Mouse (Mus musculus): Measurements from ENCODE around the gene Gstp1. TPM values are rescaled to one million over a fixed set of nuclear protein-coding genes. Genes with fewer than 3 reads are reported as not detected.
"Not testable (repeated sequence)": the region's sequence is repeated elsewhere in the genome, so short reads cannot be mapped to it uniquely, and the experiment has no call there.

Gene Gstp1
- polyA plus RNA-seq, 1 experiment from 2014 or later = 378 TPM

DNA sequence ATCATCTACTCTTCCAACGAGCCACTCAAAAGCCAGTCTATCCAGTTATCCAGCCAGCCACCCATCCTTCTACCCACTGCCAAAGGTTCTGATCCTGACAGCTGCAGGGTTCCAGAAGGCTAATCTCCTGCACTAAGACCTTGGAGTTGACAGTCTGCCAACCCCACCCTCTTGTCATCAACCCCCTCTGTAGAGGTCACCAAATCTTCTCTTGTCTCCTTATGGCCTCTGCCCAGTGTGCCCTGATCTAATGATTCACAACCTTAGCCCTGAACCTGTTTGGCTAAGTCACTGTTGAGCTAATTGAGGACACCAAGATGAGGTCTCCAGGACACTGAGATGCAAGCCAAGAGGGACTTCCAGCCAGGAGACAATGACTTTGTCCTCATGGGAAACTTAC lies 41.8 kb upstream of the Gstp1 start:
- Histone ChIP-seq H3K4me2 (ENCODE audit: low read depth, low read length) (no peak overlapping the region), H3K4me3 (ENCODE audit: low read length) (no peak overlapping the region), H3K9ac (ENCODE audit: low read length) (no peak overlapping the region), H3K36me3 (ENCODE audit: control insufficient read depth, insufficient read depth) (no peaks in the 10 kb centered on the region), H3K4me1 (ENCODE audit: control insufficient read depth, insufficient read depth, low read length) (no peaks in the 10 kb centered on the region), H3K27me3 (ENCODE audit: control insufficient read depth, insufficient read depth, low read length) (no peaks in the 10 kb centered on the region), H3K27ac (ENCODE audit: low read length) (no peak overlapping the region), H3K9me3 (replicated peaks; ENCODE audit: control insufficient read depth, low read length) (no peaks in the 10 kb centered on the region)
- 77% methylated on average over 1 of the region's 1 CpGs for WGBS
- ATAC-seq (replicated peaks; ENCODE audit: extremely low read depth, insufficient read depth, low FRiP score) = no peak

DNA sequence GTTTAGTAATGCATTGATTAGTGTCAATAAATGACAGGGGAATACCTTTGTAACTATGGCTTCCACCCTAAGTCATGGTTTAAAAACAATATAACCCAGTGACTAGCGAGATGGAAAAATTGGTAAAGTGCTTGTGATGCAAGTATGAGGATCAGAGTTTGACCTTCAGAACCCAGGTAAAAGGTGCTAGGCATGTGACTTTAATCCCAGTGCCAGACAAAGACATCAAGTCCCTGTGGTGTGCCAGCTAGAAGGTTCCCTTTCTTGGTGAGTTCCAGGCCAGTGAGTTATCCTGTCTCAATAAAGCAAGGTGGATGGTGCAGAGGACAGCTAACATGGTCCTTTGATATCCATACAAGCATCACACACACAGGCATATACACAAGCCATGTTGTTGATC lies 37.7 kb upstream of the Gstp1 start:
- Histone ChIP-seq H3K4me3 (ENCODE audit: low read length) (no peak overlapping the region), H3K36me3 (ENCODE audit: control insufficient read depth, insufficient read depth) (no peaks in the 10 kb centered on the region), H3K27me3 (ENCODE audit: control insufficient read depth, insufficient read depth, low read length) (no peaks in the 10 kb centered on the region), H3K4me1 (ENCODE audit: control insufficient read depth, insufficient read depth, low read length) (no peaks in the 10 kb centered on the region), H3K27ac (ENCODE audit: low read length) (no peak overlapping the region), H3K4me2 (ENCODE audit: low read depth, low read length) (no peak overlapping the region), H3K9me3 (replicated peaks; ENCODE audit: control insufficient read depth, low read length) (no peaks in the 10 kb centered on the region), H3K9ac (ENCODE audit: low read length) (no peak overlapping the region)
- 84% methylated on average over 1 of the region's 1 CpGs for WGBS
- ATAC-seq (replicated peaks; ENCODE audit: extremely low read depth, insufficient read depth, low FRiP score) = no peak

- Histone ChIP-seq H3K4me1 (ENCODE audit: control insufficient read depth, insufficient read depth, low read length) (no peaks in the 10 kb centered on the region), H3K27ac (ENCODE audit: low read length) (no peak overlapping the region), H3K4me3 (ENCODE audit: low read length) (no peak overlapping the region), H3K36me3 (ENCODE audit: control insufficient read depth, insufficient read depth) (no peaks in the 10 kb centered on the region), H3K4me2 (ENCODE audit: low read depth, low read length) (no peak overlapping the region), H3K27me3 (ENCODE audit: control insufficient read depth, insufficient read depth, low read length) (no peaks in the 10 kb centered on the region), H3K9ac (ENCODE audit: low read length) (no peak overlapping the region), H3K9me3 (replicated peaks; ENCODE audit: control insufficient read depth, low read length) (no peaks in the 10 kb centered on the region)
- 87% methylated on average over 6 of the region's 6 CpGs for WGBS
- no peak for ATAC-seq (replicated peaks; ENCODE audit: extremely low read depth, insufficient read depth, low FRiP score)
Measured at GRCm38 (mm10) chr19:4072706-4073424, 35.1 kb upstream of the Gstp1 start.

GRCm38 (mm10) chr19:4071406-4071805 lies 33.6 kb upstream of the Gstp1 start:
- no peak for ATAC-seq (replicated peaks; ENCODE audit: extremely low read depth, insufficient read depth, low FRiP score)
- Histone ChIP-seq H3K27ac (ENCODE audit: low read length) (no peak overlapping the region), H3K27me3 (ENCODE audit: control insufficient read depth, insufficient read depth, low read length) (no peaks in the 10 kb centered on the region), H3K4me1 (ENCODE audit: control insufficient read depth, insufficient read depth, low read length) (no peaks in the 10 kb centered on the region), H3K4me2 (ENCODE audit: low read depth, low read length) (no peak overlapping the region), H3K36me3 (ENCODE audit: control insufficient read depth, insufficient read depth) (no peaks in the 10 kb centered on the region), H3K4me3 (ENCODE audit: low read length) (no peak overlapping the region), H3K9me3 (replicated peaks; ENCODE audit: control insufficient read depth, low read length) (no peaks in the 10 kb centered on the region), H3K9ac (ENCODE audit: low read length) (no peak overlapping the region)
- 88% methylated on average over 6 of the region's 6 CpGs for WGBS

GRCm38 (mm10) chr19:4070756-4071155 lies 33.0 kb upstream of the Gstp1 start:
- Histone ChIP-seq H3K36me3 (ENCODE audit: control insufficient read depth, insufficient read depth) (no peaks in the 10 kb centered on the region), H3K4me1 (ENCODE audit: control insufficient read depth, insufficient read depth, low read length) (no peaks in the 10 kb centered on the region), H3K27me3 (ENCODE audit: control insufficient read depth, insufficient read depth, low read length) (no peaks in the 10 kb centered on the region), H3K4me3 (ENCODE audit: low read length) (no peak overlapping the region), H3K9ac (ENCODE audit: low read length) (no peak overlapping the region), H3K4me2 (ENCODE audit: low read depth, low read length) (no peak overlapping the region), H3K9me3 (replicated peaks; ENCODE audit: control insufficient read depth, low read length) (no peaks in the 10 kb centered on the region), H3K27ac (ENCODE audit: low read length) (no peak overlapping the region)
- WGBS = 76% methylated on average over 8 of the region's 8 CpGs
- no peak for ATAC-seq (replicated peaks; ENCODE audit: extremely low read depth, insufficient read depth, low FRiP score)

GRCm38 (mm10) chr19:4070311-4070710 lies 32.5 kb upstream of the Gstp1 start:
- Histone ChIP-seq H3K9ac (ENCODE audit: low read length) (no peak overlapping the region), H3K4me3 (ENCODE audit: low read length) (no peak overlapping the region), H3K9me3 (replicated peaks; ENCODE audit: control insufficient read depth, low read length) (no peaks in the 10 kb centered on the region), H3K27me3 (ENCODE audit: control insufficient read depth, insufficient read depth, low read length) (no peaks in the 10 kb centered on the region), H3K4me2 (ENCODE audit: low read depth, low read length) (no peak overlapping the region), H3K36me3 (ENCODE audit: control insufficient read depth, insufficient read depth) (no peaks in the 10 kb centered on the region), H3K4me1 (ENCODE audit: control insufficient read depth, insufficient read depth, low read length) (no peaks in the 10 kb centered on the region), H3K27ac (ENCODE audit: low read length) (no peak overlapping the region)
- no peak for ATAC-seq (replicated peaks; ENCODE audit: extremely low read depth, insufficient read depth, low FRiP score)
- 77% methylated on average over 15 of the region's 15 CpGs for WGBS

- Histone ChIP-seq H3K9me3 (replicated peaks; ENCODE audit: control insufficient read depth, low read length) (no peaks in the 10 kb centered on the region), H3K9ac (ENCODE audit: low read length) (no peak overlapping the region), H3K27me3 (ENCODE audit: control insufficient read depth, insufficient read depth, low read length) (no peaks in the 10 kb centered on the region), H3K36me3 (ENCODE audit: control insufficient read depth, insufficient read depth) (no peaks in the 10 kb centered on the region), H3K4me2 (ENCODE audit: low read depth, low read length) (no peak overlapping the region), H3K27ac (ENCODE audit: low read length) (no peak overlapping the region), H3K4me3 (ENCODE audit: low read length) (no peak overlapping the region), H3K4me1 (ENCODE audit: control insufficient read depth, insufficient read depth, low read length) (no peaks in the 10 kb centered on the region)
- WGBS = 72% methylated on average over 15 of the region's 15 CpGs
- no peak for ATAC-seq (replicated peaks; ENCODE audit: extremely low read depth, insufficient read depth, low FRiP score)
Measured at GRCm38 (mm10) chr19:4068717-4069410, 31.1 kb upstream of the Gstp1 start.

DNA sequence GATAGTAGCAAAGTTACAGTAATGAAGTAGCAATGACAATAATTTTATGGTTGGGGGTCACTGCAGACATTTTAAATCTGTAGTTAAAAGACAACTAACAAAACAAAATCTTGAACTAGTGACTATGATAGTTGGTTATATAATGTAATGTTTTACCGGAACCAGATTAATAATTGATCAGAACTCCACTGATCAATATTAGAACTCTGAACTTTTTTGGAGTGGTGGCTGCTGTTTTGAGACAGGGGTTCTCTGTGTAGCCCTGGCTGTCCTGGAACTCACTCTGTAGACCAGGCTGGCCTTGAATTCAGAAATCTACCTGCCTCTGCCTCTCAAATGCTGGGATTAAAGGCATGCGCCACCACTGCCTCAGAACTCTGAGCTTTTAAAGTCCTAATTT lies 30.5 kb upstream of the Gstp1 start:
- not testable (repeated sequence) for H3K4me1 ChIP-seq (ENCODE audit: control insufficient read depth, insufficient read depth, low read length); H3K4me3 ChIP-seq (ENCODE audit: low read length); H3K36me3 ChIP-seq (ENCODE audit: control insufficient read depth, insufficient read depth); H3K27ac ChIP-seq (ENCODE audit: low read length); H3K27me3 ChIP-seq (ENCODE audit: control insufficient read depth, insufficient read depth, low read length); H3K4me2 ChIP-seq (ENCODE audit: low read depth, low read length); H3K9me3 ChIP-seq (replicated peaks; ENCODE audit: control insufficient read depth, low read length); ATAC-seq (replicated peaks; ENCODE audit: extremely low read depth, insufficient read depth, low FRiP score); H3K9ac ChIP-seq (ENCODE audit: low read length)
- WGBS = 91% methylated on average over 2 of the region's 2 CpGs

- no peaks in the 10 kb centered on the region for H3K9me3 ChIP-seq (replicated peaks; ENCODE audit: control insufficient read depth, low read length)
- ATAC-seq (replicated peaks; ENCODE audit: extremely low read depth, insufficient read depth, low FRiP score) = no peak
- no peak overlapping the region for H3K4me2 ChIP-seq (ENCODE audit: low read depth, low read length)
- H3K4me3 ChIP-seq (ENCODE audit: low read length) = no peak overlapping the region
- H3K27ac ChIP-seq (ENCODE audit: low read length) = no peak overlapping the region
- no peak overlapping the region for H3K9ac ChIP-seq (ENCODE audit: low read length)
- H3K27me3 ChIP-seq (ENCODE audit: control insufficient read depth, insufficient read depth, low read length) = no peaks in the 10 kb centered on the region
- no peaks in the 10 kb centered on the region for H3K36me3 ChIP-seq (ENCODE audit: control insufficient read depth, insufficient read depth)
- H3K4me1 ChIP-seq (ENCODE audit: control insufficient read depth, insufficient read depth, low read length) = no peaks in the 10 kb centered on the region
Measured at GRCm38 (mm10) chr19:4066877-4067276, 29.1 kb upstream of the Gstp1 start.
